Mouse (Mus musculus) midbrain, embryonic 15.5 days (tissue): ENCODE data around the gene Tmem33. TPM values are rescaled to one million over a fixed set of nuclear protein-coding genes. Genes with fewer than 3 reads are reported as not detected.

ENCODE experiments used
- ATAC-seq: fragments of 200-750 bp; cut with Nextera tagmentation; replicated peaks from 2 replicates; pipeline ENCODE4 v1.8.0; 2017; ENCODE audit warnings: moderate TSS enrichment
- H3K27ac ChIP-seq: fragments of 300-500 bp; sonication (generic); 2 replicates; pipeline ENCODE4 v1.5.1; 2015; ENCODE audit warnings: mild to moderate bottlenecking, inconsistent platforms
- H3K27me3 ChIP-seq: fragments of 300-500 bp; sonication (generic); replicated peaks from 2 replicates; pipeline ENCODE4 v1.6.1; 2015; ENCODE audit warnings: inconsistent platforms
- H3K36me3 ChIP-seq: fragments of 300-500 bp; sonication (generic); replicated peaks from 2 replicates; pipeline ENCODE4 v1.6.1; 2015; ENCODE audit warnings: inconsistent platforms
- H3K4me1 ChIP-seq: fragments of 300-500 bp; sonication (generic); 2 replicates; pipeline ENCODE4 v1.6.1; 2015; ENCODE audit warnings: inconsistent platforms
- H3K4me2 ChIP-seq: fragments of 300-500 bp; sonication (generic); 2 replicates; pipeline ENCODE4 v1.6.1; 2015; ENCODE audit warnings: inconsistent platforms, mild to moderate bottlenecking, moderate library complexity
- H3K4me3 ChIP-seq: fragments of 300-500 bp; sonication (generic); 2 replicates; pipeline ENCODE4 v1.5.1; 2015; ENCODE audit warnings: mild to moderate bottlenecking, inconsistent platforms
- H3K9ac ChIP-seq: fragments of 300-500 bp; sonication (generic); 2 replicates; pipeline ENCODE4 v1.6.1; 2015; ENCODE audit warnings: mild to moderate bottlenecking, inconsistent platforms
- H3K9me3 ChIP-seq: fragments of 300-500 bp; sonication (generic); 2 replicates; pipeline ENCODE4 v1.6.1; 2016; ENCODE audit warnings: inconsistent platforms
- WGBS: fragments of 180-500 bp; shearing (Covaris S2); methylation state at CpG from one replicate; pipeline ENCODE4 v1.1.7; 2015; ENCODE audit warnings: mixed read lengths; 5-methylcytosine and 5-hydroxymethylcytosine counted together
- polyA plus RNA-seq: library from polyadenylated mRNA; unstranded; fragments of >200 nt; fragmentation: Nextera tagmentation; extraction: Ambion mirVana; gene quantifications from 2 replicates; pipeline ENCODE4 v1.2.1, GENCODE M21; 2015

Tmem33 gene
- polyA plus RNA-seq, 1 experiment from 2014 or later = 71.9 TPM

DNA sequence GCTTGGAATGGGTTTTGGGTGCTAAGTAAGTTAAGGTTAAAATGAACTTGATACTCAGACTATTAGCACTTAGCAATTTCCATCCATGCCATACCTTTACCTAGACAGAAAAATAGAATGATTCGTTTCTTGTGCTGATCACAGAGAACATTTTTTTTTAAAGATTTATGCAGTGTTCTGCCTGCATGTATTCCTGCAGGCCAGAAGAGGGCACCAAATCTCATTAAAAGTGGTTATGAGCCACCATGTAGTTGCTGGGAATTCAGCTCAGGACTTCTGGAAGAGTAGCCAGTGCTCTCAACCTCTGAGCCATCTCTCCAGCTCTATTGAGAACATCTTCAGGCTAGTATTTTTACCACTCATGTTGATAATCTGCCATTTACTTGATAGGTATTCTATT lies 5.7 kb downstream of the Tmem33 start:
- WGBS = 85% methylated on average over 1 of the region's 1 CpGs
- H3K36me3 ChIP-seq = peaks cover 35% of the 10 kb centered on the region
- ATAC-seq = no peak

DNA sequence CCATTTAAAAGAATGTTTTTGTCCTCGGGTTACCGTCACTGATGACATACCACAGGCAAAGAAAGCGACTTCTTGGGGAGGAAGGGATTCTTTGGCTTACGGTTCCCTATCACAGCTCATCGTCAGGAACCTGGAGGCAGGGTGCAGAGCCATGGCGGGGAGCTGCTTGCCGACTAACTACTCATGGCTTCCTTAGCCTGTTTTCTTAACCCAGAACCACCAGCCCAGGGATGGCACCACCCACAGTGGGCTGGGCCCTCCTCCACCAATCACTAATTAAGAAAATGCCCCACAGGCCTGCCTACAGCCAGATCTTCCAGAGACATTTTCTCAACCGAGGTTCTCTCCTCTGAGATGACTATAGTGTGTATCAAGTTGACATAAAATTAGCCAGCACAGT lies 8.9 kb downstream of the Tmem33 start:
- H3K27ac ChIP-seq = no peak overlapping the region
- H3K27me3 ChIP-seq = no peaks in the 10 kb centered on the region
- H3K4me1 ChIP-seq = no peaks in the 10 kb centered on the region
- no peak for ATAC-seq
- no peaks in the 10 kb centered on the region for H3K9me3 ChIP-seq
- H3K4me3 ChIP-seq = no peak overlapping the region
- H3K36me3 ChIP-seq = peaks cover 32% of the 10 kb centered on the region
- 92% methylated on average over 8 of the region's 8 CpGs for WGBS
- no peak overlapping the region for H3K4me2 ChIP-seq
- no peak overlapping the region for H3K9ac ChIP-seq

More for the DNA sequence above, 5.7 kb downstream of the Tmem33 start:
- Histone ChIP-seq H3K4me2 (no peak overlapping the region), H3K4me1 (peaks cover 14% of the 10 kb centered on the region), H3K4me3 (no peak overlapping the region), H3K27me3 (no peaks in the 10 kb centered on the region), H3K9ac (no peak overlapping the region), H3K9me3 (no peaks in the 10 kb centered on the region), H3K27ac (no peak overlapping the region)

DNA sequence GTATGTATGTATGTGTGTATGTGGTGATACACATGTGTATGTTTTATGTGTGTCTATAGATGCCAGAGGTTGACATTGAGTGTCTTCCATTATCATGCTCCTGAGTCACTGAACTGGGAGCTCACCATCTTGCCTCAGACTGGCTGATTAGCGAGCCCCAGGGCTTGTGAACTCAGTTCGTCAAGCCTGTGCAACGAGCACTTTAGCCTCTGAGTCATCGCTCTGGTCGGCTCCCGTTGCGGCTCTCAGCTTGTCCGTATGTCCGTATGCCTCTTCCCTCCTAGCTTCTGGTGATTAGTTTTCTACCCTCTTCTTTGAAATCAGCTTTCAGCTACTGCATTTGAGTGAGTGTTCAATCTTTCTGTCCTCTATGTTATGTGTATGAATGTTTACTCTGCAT lies 19.0 kb downstream of the Tmem33 start:
- WGBS = 97% methylated on average over 9 of the region's 9 CpGs
- no peak overlapping the region for H3K4me2 ChIP-seq
- H3K4me1 ChIP-seq = no peaks in the 10 kb centered on the region
- no peak overlapping the region for H3K4me3 ChIP-seq
- no peak overlapping the region for H3K27ac ChIP-seq
- no peaks in the 10 kb centered on the region for H3K27me3 ChIP-seq
- ATAC-seq = no peak
- H3K36me3 ChIP-seq = peaks cover 8% of the 10 kb centered on the region
- H3K9me3 ChIP-seq = no peaks in the 10 kb centered on the region
- H3K9ac ChIP-seq = no peak overlapping the region

DNA sequence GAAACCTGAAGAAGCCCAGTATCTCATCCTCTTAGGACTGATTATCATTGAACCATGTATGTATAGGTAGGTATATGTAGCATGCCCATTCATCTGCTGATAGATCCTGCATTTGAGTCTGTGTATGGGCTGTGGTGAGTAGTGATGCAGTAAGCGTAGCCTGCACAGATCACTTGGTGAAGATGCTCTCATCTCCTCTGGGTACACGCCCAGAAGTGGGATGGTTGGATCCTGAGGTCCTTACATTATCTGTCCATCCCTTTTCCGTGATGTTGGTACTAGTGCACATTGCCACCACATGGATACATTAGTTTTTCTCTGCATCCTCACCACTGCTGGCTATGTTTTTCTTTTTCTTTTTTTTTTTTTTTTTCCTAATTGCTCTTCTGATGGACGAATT lies 19.5 kb downstream of the Tmem33 start:
- H3K9me3 ChIP-seq = no peaks in the 10 kb centered on the region
- H3K4me1 ChIP-seq = no peaks in the 10 kb centered on the region
- no peak for ATAC-seq
- no peak overlapping the region for H3K27ac ChIP-seq
- H3K27me3 ChIP-seq = no peaks in the 10 kb centered on the region
- 94% methylated on average over 4 of the region's 4 CpGs for WGBS
- H3K9ac ChIP-seq = no peak overlapping the region
- H3K4me2 ChIP-seq = no peak overlapping the region
- no peak overlapping the region for H3K4me3 ChIP-seq
- H3K36me3 ChIP-seq = peaks cover 13% of the 10 kb centered on the region

DNA sequence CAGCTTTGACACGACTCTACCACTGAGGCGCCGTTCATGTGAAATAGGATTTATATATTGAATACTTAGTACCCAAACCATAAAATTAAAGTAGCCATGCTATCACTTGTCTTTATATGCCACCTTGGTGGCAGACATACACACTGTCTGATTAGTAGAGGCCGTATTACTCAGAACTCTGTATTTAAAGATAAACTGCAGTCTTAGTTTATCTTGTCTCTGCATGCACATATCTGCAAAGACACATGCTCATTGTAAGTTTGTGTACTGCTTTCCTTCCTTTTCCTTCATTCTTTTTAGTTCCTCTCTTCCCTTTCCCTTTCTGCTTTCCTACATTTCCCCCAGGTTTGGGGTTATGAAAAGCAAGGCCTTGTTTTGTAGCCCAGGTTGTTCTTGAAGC lies 20.0 kb downstream of the Tmem33 start:
- H3K27me3 ChIP-seq = no peaks in the 10 kb centered on the region
- 95% methylated on average over 4 of the region's 4 CpGs for WGBS
- no peak overlapping the region for H3K9ac ChIP-seq
- H3K4me1 ChIP-seq = no peaks in the 10 kb centered on the region
- H3K4me3 ChIP-seq = no peak overlapping the region
- no peaks in the 10 kb centered on the region for H3K9me3 ChIP-seq
- no peak overlapping the region for H3K4me2 ChIP-seq
- H3K27ac ChIP-seq = no peak overlapping the region
- ATAC-seq = no peak
- H3K36me3 ChIP-seq = peaks cover 17% of the 10 kb centered on the region

DNA sequence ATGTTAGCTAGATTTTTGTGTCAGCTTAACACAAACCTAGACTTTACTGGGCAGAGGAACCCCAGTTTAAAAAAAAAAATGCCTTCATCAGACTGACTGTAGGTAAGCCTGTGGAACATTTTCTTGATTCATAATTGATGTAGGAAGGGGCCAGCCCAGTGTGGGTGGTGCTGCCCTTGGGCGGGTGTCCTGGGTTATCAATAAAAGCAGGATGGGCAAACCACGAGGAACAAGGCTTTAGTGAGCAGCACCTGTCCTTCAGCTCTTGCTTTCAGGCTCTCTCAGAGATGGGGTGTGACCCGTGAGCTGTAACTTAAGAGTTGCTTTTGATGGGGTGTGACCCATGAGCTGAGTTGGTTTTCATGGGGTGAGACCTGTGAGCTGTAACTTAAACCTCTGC lies 34.7 kb downstream of the Tmem33 start:
- Histone ChIP-seq H3K27ac (no peak overlapping the region), H3K4me2 (no peak overlapping the region)
- 89% methylated on average over 3 of the region's 3 CpGs for WGBS

DNA sequence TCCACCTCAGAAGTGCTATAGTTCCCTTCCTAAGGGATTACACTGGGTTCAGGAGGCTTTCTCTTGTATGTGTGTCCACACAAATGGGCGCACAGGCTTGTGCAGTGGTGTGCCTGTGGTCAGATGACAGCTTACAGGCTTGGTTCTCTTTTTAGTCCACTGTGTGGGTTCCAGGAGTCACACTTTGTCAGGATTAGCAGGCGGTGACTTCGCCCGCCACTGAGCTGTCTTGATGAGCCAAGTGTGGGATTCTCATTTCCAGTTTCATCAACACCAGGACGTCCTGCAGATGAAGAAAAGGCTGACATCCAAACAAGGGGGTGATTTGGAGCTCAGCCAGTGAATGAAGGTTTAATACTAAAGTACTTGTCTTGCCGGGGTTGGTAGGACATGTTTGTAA lies 35.3 kb downstream of the Tmem33 start:
- Histone ChIP-seq H3K36me3 (no peaks in the 10 kb centered on the region), H3K27ac (no peak overlapping the region), H3K9ac (no peak overlapping the region), H3K4me3 (no peak overlapping the region), H3K9me3 (no peaks in the 10 kb centered on the region), H3K4me2 (no peak overlapping the region), H3K4me1 (no peaks in the 10 kb centered on the region), H3K27me3 (no peaks in the 10 kb centered on the region)
- ATAC-seq = no peak
- 86% methylated on average over 6 of the region's 6 CpGs for WGBS

More for the DNA sequence above, 34.7 kb downstream of the Tmem33 start:
- H3K9ac ChIP-seq = no peak overlapping the region
- no peak overlapping the region for H3K4me3 ChIP-seq
- no peaks in the 10 kb centered on the region for H3K9me3 ChIP-seq
- no peak for ATAC-seq
- H3K27me3 ChIP-seq = no peaks in the 10 kb centered on the region
- no peaks in the 10 kb centered on the region for H3K4me1 ChIP-seq
- H3K36me3 ChIP-seq = no peaks in the 10 kb centered on the region

DNA sequence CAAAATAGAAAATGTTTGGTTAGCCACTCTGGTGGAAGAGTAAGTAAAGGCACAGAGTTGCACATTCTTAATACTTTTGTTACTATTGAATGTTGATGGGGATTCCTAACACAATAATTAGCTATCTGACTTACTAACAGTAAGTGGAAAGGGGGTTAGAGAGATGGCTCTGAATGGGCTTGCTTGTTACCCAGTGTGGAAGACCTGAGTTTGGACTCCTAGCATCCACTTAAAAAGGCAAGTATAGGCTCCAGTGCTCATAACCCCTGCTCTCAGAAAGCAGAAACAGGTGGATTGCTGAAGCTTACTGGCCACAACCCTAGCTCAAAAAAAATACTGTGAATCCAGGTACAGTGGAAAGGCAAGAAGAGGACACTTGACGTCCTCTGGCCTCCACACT lies 35.8 kb downstream of the Tmem33 start:
- Histone ChIP-seq H3K27me3 (no peaks in the 10 kb centered on the region), H3K27ac (no peak overlapping the region), H3K4me3 (no peak overlapping the region), H3K9me3 (no peaks in the 10 kb centered on the region), H3K4me2 (no peak overlapping the region), H3K36me3 (no peaks in the 10 kb centered on the region), H3K4me1 (no peaks in the 10 kb centered on the region), H3K9ac (no peak overlapping the region)
- WGBS = 94% methylated on average over 1 of the region's 1 CpGs
- ATAC-seq = no peak

DNA sequence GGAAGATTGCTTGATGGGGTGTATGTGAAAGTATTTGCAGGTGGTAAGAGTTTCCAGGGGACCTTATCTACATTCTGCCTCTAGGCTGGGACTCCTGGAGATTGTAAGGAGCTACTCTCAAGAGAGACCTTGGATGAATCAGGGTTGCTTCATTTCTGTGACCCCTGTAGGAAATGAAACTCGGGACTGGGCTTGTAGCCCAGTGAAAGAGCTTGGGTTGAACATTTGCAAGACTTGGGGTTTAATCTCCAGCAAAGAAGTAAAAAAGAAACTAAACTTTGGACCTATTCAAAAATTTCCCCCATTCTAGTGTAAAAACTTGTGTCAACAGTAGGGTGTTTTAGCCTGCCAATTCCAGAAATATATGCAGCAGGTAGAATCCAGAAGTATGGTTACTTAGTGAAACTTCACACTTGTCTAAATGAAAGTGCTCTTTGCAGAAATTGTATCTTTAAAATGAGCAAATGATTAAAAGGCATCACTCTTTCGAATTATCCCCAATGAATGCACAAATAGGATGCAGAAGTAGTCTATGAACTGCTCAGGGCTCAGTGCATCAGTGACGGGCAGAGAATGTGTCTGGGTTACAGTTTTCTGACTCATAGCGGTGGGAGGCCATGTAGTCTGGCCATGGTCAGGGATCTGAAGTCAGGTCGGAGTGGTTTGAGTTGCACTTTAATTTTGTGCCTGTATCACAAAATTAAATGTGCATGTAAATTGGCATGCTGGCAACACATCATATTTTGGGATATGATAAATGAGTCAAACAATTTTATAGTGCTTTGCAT lies 36.9 kb downstream of the Tmem33 start:
- ATAC-seq = no peak
- 88% methylated on average over 5 of the region's 5 CpGs for WGBS
- no peaks in the 10 kb centered on the region for H3K4me1 ChIP-seq
- no peaks in the 10 kb centered on the region for H3K27me3 ChIP-seq
- H3K9me3 ChIP-seq = no peaks in the 10 kb centered on the region
- H3K4me2 ChIP-seq = no peak overlapping the region
- no peak overlapping the region for H3K4me3 ChIP-seq
- no peaks in the 10 kb centered on the region for H3K36me3 ChIP-seq
- no peak overlapping the region for H3K9ac ChIP-seq
- no peak overlapping the region for H3K27ac ChIP-seq

DNA sequence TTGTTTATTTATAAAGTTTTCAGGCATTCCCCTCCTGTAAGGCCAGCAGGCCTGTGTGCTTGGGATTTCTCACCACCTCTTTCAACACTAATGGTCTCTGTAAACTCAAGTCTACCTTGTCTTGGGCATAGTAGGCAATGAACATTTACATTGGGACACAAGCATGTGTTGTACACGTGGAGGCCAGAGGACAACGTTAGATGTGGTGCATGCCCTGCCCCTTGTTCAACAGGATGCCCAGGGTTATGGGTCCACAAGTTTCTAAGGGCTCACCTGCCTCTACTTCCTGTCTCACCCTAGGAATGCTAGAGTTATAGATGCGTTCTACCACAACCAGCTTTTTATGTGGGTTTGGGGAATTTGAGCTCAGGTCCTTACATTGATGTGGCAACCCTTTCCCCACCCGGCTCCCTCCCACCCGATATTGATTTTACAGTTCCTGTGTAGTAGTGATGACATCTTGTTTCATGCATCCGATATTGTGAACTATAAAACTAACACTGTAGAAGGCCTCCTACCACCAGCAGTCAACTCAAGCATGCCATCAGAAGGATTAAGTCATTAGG lies 39.6 kb downstream of the Tmem33 start:
- Histone ChIP-seq H3K27ac (no peak overlapping the region), H3K4me1 (no peaks in the 10 kb centered on the region), H3K27me3 (no peaks in the 10 kb centered on the region), H3K36me3 (no peaks in the 10 kb centered on the region), H3K9ac (no peak overlapping the region), H3K9me3 (no peaks in the 10 kb centered on the region), H3K4me3 (no peak overlapping the region), H3K4me2 (no peak overlapping the region)
- ATAC-seq = no peak
- 95% methylated on average over 6 of the region's 6 CpGs for WGBS

DNA sequence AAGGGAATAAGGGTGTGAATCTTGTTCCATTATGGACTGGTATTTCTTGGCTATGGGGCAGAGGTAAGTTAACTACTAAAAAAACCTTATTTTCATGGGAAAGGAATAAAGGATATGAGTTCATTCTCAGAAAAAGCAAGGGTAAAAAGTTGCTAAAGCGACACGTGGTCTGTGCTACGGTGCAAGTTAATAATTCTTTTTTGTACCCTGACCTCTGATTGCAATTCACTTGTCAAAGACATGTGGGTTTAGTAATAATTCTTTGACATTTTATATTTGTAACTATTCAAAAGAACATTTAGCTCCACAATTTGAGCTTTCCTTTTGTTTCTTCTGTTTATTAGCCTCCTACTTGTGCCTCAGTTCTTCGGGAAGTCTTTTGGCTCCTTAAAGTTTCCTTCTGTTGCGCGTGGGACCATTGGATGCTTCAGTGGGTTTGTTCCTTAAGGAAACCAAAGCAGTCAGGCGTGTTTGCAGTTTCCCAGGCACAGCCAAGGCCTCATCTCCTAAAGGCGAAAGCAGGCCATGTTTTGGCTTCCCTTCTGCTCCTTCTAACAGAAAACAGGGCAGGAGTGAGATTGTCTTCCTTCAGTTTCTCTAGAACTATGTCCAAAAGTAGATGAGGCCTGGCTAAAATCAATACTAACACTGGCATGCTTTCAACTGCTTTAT lies 40.7 kb downstream of the Tmem33 start:
- WGBS = 90% methylated on average over 8 of the region's 8 CpGs
- no peak overlapping the region for H3K27ac ChIP-seq
- ATAC-seq = no peak

DNA sequence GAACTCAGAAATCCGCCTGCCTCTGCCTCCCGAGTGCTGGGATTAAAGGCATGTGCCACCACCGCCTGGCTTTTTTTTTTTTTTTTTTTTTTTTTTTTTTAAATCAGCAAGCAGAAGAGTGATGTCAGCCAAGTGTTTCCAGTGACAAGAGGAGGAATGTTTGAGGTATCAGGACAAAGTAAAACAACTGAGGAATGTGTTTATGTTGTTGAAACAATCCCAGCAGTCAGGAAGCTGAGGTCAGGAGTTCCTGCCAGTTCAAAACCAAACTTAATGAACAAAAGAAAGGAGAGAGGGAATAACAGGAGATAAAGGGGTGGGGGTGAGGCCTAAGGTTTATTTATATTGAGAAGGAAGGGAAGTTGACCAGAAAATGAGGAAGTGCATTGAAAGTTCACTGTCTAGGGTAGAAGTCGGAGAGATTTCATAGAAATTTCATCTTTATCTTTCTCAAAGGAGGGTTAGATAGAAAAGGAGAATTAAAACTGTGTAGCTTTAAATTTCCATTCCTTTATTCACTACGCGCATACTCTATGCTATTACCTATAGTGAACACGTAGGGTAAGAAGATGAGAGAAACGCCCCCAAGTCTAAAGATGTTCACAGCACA lies 41.5 kb downstream of the Tmem33 start:
- H3K4me1 ChIP-seq = peaks cover 2% of the 10 kb centered on the region; the same call in 1 of the 2 replicates
- no peaks in the 10 kb centered on the region for H3K9me3 ChIP-seq
- no peak overlapping the region for H3K9ac ChIP-seq
- H3K27me3 ChIP-seq = no peaks in the 10 kb centered on the region
- H3K4me2 ChIP-seq = no peak overlapping the region
- no peak overlapping the region for H3K4me3 ChIP-seq
- no peak for ATAC-seq
- no peak overlapping the region for H3K27ac ChIP-seq
- H3K36me3 ChIP-seq = no peaks in the 10 kb centered on the region
- 86% methylated on average over 8 of the region's 8 CpGs for WGBS

More for the DNA sequence above, 40.7 kb downstream of the Tmem33 start:
- no peak overlapping the region for H3K4me3 ChIP-seq
- no peaks in the 10 kb centered on the region for H3K9me3 ChIP-seq
- no peak overlapping the region for H3K4me2 ChIP-seq
- no peaks in the 10 kb centered on the region for H3K4me1 ChIP-seq
- no peaks in the 10 kb centered on the region for H3K27me3 ChIP-seq
- no peaks in the 10 kb centered on the region for H3K36me3 ChIP-seq
- H3K9ac ChIP-seq = no peak overlapping the region
